Mouse (Mus musculus): ENCODE results near the gene Ly6g6f.

The Ly6g6f gene

DNA sequence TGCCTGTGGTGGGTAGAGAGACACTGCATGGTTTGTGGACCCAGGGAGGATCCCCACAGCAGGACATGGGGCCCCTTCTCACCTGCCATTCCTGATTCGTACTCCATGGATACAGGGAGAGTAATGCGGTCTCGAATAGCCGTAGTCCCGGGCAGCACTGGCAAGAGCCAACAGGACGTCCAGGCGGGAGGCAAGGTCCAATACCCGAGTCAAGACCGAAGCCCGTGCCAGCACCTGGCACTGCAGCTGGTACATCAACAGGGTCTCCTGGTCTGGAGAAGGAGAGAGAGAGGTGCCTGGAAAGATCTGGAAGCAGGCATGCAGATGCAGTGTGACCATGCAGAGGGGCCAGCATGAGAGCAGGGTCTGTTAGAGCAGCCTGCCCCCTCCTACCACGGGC, 54.1 kb downstream of the Ly6g6f start:
- DNase-seq (ENCODE audit: low read depth, low spot score): no peak

Data from retina, postnatal 7 days (tissue).